Mouse (Mus musculus): ENCODE results near the gene Znrd1. TPM values are rescaled to one million over a fixed set of nuclear protein-coding genes. Genes with fewer than 3 reads are reported as not detected.
"Not testable (repeated sequence)": the region's sequence is repeated elsewhere in the genome, so short reads cannot be mapped to it uniquely, and the experiment has no call there.

Gene Znrd1
- polyA plus RNA-seq, 1 experiment from 2014 or later: 115 TPM

DNA sequence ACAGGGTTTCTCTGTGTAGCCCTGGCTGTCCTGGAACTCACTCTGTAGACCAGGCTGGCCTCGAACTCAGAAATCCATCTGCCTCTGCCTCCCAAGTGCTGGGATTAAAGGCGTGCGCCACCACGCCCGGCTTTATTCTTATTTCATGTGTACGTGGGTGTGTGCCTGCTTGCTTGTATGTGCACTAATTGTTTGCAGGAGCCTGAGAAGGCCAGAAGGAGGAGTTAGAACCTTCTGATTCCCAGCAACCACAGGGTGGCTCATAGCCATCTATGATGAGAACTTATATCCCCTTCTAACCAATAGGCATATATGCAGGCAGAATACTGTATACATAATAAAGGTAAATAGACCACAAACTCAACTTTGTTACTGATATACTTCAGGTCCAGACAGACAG lies 32.3 kb upstream of the Znrd1 start:
- H3K9ac ChIP-seq; H3K4me1 ChIP-seq; H3K4me2 ChIP-seq; H3K9me3 ChIP-seq; H3K4me3 ChIP-seq; H3K27ac ChIP-seq; ATAC-seq (ENCODE audit: insufficient number of reproducible peaks, insufficient read depth, low FRiP score, low TSS enrichment, low read depth); H3K36me3 ChIP-seq: not testable (repeated sequence)
- whole genome bisulfite sequencing: 88% methylated on average over 6 of the region's 6 CpGs
- peaks cover 31% of the 10 kb centered on the region for H3K27me3 ChIP-seq

DNA sequence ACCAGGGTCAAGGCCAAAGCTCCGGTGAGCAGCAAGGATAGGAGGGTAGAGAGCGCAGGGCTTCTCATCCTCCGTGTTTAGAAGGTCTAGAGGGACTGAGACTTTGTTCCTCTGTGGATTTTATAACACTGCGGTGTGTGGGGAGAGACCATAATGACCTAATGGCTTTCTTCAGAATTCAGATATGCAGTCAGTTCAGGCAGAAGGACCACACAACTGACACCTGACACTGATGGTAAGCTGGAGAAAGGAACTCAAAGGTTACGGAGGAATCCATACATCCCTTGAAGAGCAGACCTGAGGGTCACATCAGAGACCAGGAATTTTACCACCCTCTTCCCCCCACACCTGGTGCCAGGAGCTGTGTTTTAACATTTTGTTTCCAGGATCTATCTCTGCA lies 31.1 kb upstream of the Znrd1 start, which contains the start of gene H2-M5:
H2-M5 (minus strand) TSS at position 101 of the 400 bp plus-strand sequence.
- 21% methylated on average over 5 of the region's 5 CpGs for WGBS
- H3K4me3 ChIP-seq: peak within 1 kb of the TSS; percentile 27
- no peak for ATAC-seq (ENCODE audit: insufficient number of reproducible peaks, insufficient read depth, low FRiP score, low TSS enrichment, low read depth)
- no peak within 1 kb of the TSS for H3K27ac ChIP-seq
- peaks cover 5% of the 10 kb centered on the region; the same call in 1 of the 2 replicates for H3K4me1 ChIP-seq
- no peaks in the 10 kb centered on the region for H3K9me3 ChIP-seq
- H3K27me3 ChIP-seq: peaks cover 31% of the 10 kb centered on the region
- peak within 1 kb of the TSS; percentile 43 for H3K4me2 ChIP-seq
- H3K9ac ChIP-seq: peak within 1 kb of the TSS; percentile 27; the same call in 1 of the 2 replicates
- no peaks in the 10 kb centered on the region for H3K36me3 ChIP-seq

DNA sequence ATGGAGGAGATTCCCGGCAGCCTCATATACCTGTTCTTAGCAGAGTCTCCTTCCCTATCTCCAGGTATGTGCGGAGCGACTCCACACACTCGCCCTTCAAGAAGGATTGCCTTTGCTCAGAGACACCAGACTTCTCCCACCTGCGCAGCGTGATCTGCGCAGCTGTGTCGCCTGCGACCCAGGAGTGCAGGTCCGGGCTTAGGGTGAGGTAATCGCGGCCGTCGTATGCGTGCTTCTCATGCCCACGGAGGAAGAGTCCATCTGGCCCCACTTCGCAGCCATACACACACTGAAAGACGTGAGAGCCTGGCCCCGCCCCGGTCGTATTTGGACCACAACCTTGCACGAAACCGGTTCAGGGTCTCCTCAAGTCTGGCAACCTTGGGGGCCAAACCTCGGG lies 30.1 kb upstream of the Znrd1 start:
- no peak for ATAC-seq (ENCODE audit: insufficient number of reproducible peaks, insufficient read depth, low FRiP score, low TSS enrichment, low read depth)
- Histone ChIP-seq H3K27ac (no peak overlapping the region), H3K27me3 (peaks cover 31% of the 10 kb centered on the region), H3K4me3 (peak overlapping the region; percentile 27), H3K9ac (peak overlapping the region; percentile 27; the same call in 1 of the 2 replicates), H3K36me3 (no peaks in the 10 kb centered on the region), H3K4me1 (peaks cover 5% of the 10 kb centered on the region; the same call in 1 of the 2 replicates), H3K9me3 (no peaks in the 10 kb centered on the region), H3K4me2 (peak overlapping the region; percentile 43)
- WGBS: 6% methylated on average over 24 of the region's 24 CpGs

DNA sequence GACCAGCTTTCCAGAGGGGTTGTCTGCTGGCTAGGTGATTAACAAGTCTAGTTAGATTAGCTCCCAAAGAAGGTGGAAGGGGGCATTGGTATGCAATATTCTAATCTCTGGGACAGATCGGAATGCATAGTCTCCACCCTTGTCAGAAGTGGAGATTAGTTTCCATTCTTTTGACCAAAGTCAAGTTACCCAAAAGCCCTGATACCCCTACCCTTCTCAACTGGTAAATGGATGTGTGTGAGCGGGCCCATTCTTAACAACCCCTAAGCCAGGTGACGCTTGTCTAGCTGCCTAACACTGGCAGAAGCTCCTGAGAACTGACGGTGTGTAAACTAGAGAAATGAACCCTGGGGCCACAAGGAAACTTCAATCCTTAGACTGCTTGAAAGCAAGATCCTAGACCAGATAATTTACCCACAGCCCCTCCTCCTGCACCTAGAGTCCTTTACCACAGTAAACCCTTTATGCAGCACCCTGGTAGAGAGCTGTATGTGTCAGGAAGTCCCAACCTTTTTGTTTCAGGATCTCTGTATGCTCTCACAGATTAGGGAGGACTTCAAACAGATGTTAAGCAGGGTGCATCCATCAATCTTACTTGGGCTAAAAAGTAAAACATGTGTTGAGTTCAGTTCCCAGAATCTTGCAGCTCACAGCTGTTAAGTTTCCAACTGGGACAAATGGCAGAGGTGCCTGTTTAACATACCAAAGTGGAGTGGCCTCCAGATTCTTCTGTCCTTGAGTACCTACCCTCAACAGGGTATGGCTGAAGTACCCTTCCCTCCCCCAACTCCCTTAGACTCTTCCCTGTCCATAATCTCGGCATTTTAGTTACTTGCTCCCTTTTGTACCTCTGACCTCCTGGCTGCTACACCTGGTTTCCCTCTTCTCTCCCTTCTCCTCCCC lies 24.1 kb upstream of the Znrd1 start:
- Histone ChIP-seq H3K9me3 (no peaks in the 10 kb centered on the region), H3K4me3 (no peak overlapping the region), H3K4me1 (peaks cover 15% of the 10 kb centered on the region), H3K9ac (no peak overlapping the region), H3K27ac (no peak overlapping the region), H3K27me3 (peaks cover 25% of the 10 kb centered on the region), H3K4me2 (0 out of 2 replicates have a peak overlapping the region, but pooled peaks have one; percentile 50), H3K36me3 (no peaks in the 10 kb centered on the region)
- no peak for ATAC-seq (ENCODE audit: insufficient number of reproducible peaks, insufficient read depth, low FRiP score, low TSS enrichment, low read depth)
- WGBS: 30% methylated on average over 5 of the region's 5 CpGs

DNA sequence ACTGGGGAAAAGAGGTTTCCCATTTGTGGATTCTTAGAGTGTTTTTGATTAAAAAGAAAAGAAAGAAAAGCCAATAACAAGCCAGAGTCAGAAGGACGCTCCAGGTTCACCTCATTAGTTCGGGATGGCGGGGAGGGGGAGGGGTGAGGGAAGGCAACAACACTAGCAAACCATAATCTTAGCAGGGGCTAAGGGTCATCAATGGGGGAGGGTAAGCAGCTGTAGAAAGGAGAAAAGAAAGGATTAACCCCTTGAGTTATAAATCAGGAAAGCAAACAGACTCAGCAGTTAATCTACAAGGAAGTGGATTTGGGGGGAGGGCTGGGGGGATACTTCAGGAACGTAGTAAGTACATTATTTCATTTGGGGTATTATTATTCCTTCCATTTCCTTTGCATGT lies 23.5 kb upstream of the Znrd1 start:
- WGBS: 9% methylated on average over 4 of the region's 4 CpGs
- Histone ChIP-seq H3K27ac (no peak overlapping the region), H3K27me3 (peaks cover 19% of the 10 kb centered on the region), H3K9me3 (no peaks in the 10 kb centered on the region), H3K4me3 (peak overlapping the region; percentile 21; the same call in 1 of the 2 replicates), H3K9ac (no peak overlapping the region), H3K4me1 (peaks cover 15% of the 10 kb centered on the region), H3K4me2 (peak overlapping the region; percentile 50), H3K36me3 (no peaks in the 10 kb centered on the region)
- ATAC-seq (ENCODE audit: insufficient number of reproducible peaks, insufficient read depth, low FRiP score, low TSS enrichment, low read depth): no peak

DNA sequence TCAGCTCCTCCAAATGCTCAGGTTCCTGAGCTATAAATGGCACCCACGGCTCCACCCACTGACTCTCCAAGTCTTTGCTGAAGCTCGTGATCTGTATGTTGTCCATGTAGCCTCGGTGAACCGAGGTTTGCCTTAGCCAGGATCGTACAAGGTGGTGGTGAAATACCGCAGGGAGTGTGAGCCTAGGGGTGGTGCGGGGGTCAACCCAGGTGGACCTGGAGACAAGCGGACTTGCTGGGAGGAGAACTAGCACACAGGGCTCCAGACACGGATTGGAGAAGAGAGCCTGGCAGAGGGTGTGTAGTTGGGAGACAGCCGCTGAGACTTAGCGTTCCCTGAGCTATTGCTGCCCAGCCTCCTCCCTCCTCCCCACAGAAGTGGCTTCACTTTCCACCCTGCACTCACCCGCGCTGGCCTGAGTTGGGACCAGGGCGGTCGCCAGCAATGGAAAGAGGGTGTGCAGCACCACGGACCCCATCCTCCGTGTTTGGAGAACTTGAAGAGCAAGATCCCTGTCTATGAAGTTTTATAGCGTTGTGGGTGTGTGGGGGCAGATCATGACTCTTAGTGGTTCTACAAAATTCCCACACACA lies 23.0 kb upstream of the Znrd1 start, which contains the start of gene 2410137M14Rik:
2410137M14Rik (minus strand) TSS at position 17 of the 593 bp plus-strand sequence.
- ATAC-seq (ENCODE audit: insufficient number of reproducible peaks, insufficient read depth, low FRiP score, low TSS enrichment, low read depth): no peak
- H3K9me3 ChIP-seq: no peaks in the 10 kb centered on the region
- 13% methylated on average over 18 of the region's 18 CpGs for WGBS
- peaks cover 19% of the 10 kb centered on the region for H3K27me3 ChIP-seq
- H3K9ac ChIP-seq: peak within 1 kb of the TSS; percentile 36; the same call in 1 of the 2 replicates
- peak within 1 kb of the TSS; percentile 21 for H3K4me3 ChIP-seq
- no peak within 1 kb of the TSS for H3K27ac ChIP-seq
- peak within 1 kb of the TSS; percentile 50 for H3K4me2 ChIP-seq
- H3K4me1 ChIP-seq: peaks cover 15% of the 10 kb centered on the region
- H3K36me3 ChIP-seq: no peaks in the 10 kb centered on the region

DNA sequence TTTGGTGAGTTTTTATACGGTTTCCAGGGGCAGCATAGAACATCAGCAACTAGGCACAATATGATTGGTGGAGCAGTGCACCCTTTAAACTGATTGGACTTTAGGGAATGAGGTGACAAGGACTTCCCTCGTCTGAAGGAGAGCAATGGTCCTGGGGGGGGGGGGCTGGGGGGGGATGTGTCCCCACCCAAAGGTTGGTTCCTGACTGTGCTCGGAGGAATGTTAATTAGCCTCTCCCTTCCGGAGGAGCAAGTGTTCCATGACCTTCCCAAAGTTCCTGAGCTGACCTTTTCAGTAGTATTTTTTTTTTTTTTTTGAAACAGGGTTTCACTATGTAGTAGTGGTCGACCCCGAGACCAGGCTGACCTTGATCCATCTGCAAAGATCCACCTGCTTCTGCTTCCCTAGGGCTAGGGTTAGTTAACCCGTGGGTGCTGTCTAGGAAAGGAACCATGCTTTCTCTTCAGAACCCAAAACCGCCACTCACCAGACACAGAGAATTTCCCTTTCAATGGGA lies 15.0 kb upstream of the Znrd1 start:
- H3K27ac ChIP-seq: no peak overlapping the region
- no peak overlapping the region for H3K9ac ChIP-seq
- no peaks in the 10 kb centered on the region for H3K4me1 ChIP-seq
- H3K4me2 ChIP-seq: no peak overlapping the region
- H3K4me3 ChIP-seq: no peak overlapping the region
- no peak for ATAC-seq (ENCODE audit: insufficient number of reproducible peaks, insufficient read depth, low FRiP score, low TSS enrichment, low read depth)
- 62% methylated on average over 8 of the region's 8 CpGs for WGBS
- H3K36me3 ChIP-seq: no peaks in the 10 kb centered on the region
- no peaks in the 10 kb centered on the region for H3K27me3 ChIP-seq
- H3K9me3 ChIP-seq: no peaks in the 10 kb centered on the region

DNA sequence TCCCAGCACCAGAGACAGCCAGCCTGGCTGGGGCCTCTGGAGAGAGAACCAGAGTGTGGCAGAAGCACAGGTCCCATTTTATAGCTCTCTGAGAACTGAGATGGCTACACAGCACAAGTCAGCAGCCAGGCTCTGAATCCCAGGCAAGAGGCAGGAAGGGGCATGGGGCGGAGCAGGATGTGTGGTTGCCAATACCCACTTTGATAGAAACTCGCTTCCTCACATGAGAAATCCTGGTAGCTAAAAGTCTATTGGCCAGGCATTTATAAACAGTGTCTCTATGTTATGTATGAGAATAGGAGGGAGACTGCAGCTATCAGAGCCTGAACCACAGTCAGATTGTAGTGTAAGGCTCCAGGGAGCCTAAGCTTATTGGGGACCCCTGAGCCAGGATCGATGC lies 14.4 kb upstream of the Znrd1 start:
- no peaks in the 10 kb centered on the region for H3K4me1 ChIP-seq
- H3K9ac ChIP-seq: no peak overlapping the region
- no peak overlapping the region for H3K4me3 ChIP-seq
- H3K4me2 ChIP-seq: no peak overlapping the region
- WGBS: 78% methylated on average over 3 of the region's 3 CpGs
- H3K9me3 ChIP-seq: no peaks in the 10 kb centered on the region
- H3K27me3 ChIP-seq: no peaks in the 10 kb centered on the region
- H3K36me3 ChIP-seq: no peaks in the 10 kb centered on the region
- no peak for ATAC-seq (ENCODE audit: insufficient number of reproducible peaks, insufficient read depth, low FRiP score, low TSS enrichment, low read depth)
- H3K27ac ChIP-seq: no peak overlapping the region

DNA sequence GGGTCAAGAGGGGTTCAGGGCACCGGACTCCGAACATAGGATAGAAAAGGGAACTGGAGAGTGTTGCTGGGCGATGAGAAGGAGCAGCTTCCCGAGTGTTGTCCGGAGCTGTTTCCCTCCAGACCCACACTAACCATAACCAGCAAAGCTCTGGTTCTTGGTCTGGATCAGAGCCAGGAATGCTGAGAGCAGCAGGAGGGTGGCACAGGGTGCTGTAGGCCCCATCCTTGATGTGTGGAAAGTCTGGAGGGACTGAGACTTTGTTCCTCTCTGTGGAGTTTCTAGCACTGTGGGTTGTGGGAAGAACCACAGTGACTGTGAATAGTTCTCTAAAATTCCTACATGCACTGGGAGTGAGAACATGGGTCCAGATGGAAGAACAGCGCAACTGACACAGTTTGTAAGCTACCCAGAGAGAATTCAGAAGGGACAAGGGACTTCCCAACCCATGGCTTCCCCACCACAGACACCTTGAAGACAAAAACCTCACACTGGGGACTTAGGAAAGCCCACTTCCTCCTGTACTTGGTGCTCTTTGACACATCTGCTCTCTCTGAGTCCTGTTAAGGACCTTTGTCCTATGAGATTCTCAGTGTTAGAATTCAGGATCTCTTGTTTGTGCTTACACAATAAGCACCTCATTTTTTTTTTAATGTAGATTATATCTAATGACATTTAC lies 13.0 kb upstream of the Znrd1 start:
- H3K27ac ChIP-seq: no peak overlapping the region
- no peaks in the 10 kb centered on the region for H3K27me3 ChIP-seq
- no peak overlapping the region for H3K9ac ChIP-seq
- no peak for ATAC-seq (ENCODE audit: insufficient number of reproducible peaks, insufficient read depth, low FRiP score, low TSS enrichment, low read depth)
- 80% methylated on average over 6 of the region's 6 CpGs for WGBS
- no peak overlapping the region for H3K4me2 ChIP-seq
- H3K36me3 ChIP-seq: no peaks in the 10 kb centered on the region
- H3K9me3 ChIP-seq: no peaks in the 10 kb centered on the region
- H3K4me3 ChIP-seq: no peak overlapping the region
- no peaks in the 10 kb centered on the region for H3K4me1 ChIP-seq

DNA sequence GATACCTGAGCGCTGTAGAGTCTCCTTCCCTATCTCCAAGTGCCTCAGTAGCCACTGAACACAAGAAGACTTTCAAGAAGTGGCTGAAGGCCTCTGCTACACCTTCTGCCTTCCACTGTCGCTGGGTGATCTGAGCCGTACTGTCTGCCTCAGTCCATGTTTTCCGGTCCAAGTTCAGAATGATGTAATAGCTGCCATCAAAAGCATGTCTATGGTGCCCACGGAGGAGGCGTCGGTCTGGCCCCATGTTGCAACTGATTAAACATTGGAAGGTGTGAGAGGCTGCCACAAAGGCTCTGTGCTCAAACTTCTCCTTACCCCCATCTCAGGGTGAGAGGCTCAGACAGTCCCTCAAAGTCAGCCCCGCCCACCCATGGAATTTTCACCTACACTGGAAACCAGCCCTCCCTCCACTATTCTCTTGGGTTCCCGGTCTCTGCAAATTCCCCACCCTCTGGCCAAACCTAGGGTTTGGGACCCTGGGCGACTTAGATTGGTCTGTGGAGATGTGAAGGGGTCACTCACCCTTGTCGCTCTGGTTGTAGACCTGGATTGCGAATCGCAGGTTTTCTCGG lies 12.0 kb upstream of the Znrd1 start:
- 86% methylated on average over 14 of the region's 14 CpGs for WGBS
- Histone ChIP-seq H3K27ac (no peak overlapping the region), H3K4me2 (no peak overlapping the region), H3K4me1 (no peaks in the 10 kb centered on the region), H3K9ac (no peak overlapping the region), H3K36me3 (no peaks in the 10 kb centered on the region), H3K4me3 (no peak overlapping the region), H3K9me3 (no peaks in the 10 kb centered on the region), H3K27me3 (no peaks in the 10 kb centered on the region)
- ATAC-seq (ENCODE audit: insufficient number of reproducible peaks, insufficient read depth, low FRiP score, low TSS enrichment, low read depth): no peak

DNA sequence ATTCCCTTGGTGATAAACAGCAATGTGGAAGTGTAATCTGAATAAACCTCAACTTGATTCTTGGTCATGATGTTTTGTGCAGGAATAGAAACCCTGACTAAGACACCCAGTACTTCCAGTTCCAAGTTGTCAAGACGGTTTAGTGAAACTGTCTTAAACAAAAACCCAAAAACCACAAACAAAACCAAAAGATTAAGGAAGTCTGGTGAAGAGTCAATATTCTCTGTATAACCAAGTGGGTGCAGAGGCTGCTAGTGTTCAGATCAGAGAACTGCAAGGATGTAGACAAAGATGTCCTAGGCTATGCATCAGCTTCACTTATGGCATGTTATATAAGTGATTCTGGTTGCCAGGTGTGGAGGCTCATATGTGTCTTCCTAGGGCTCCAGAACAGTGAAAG lies 8.5 kb upstream of the Znrd1 start:
- Histone ChIP-seq H3K27ac (no peak overlapping the region), H3K4me3 (no peak overlapping the region), H3K9ac (no peak overlapping the region), H3K36me3 (no peaks in the 10 kb centered on the region), H3K9me3 (no peaks in the 10 kb centered on the region), H3K4me1 (no peaks in the 10 kb centered on the region), H3K4me2 (no peak overlapping the region), H3K27me3 (no peaks in the 10 kb centered on the region)
- whole genome bisulfite sequencing: 98% methylated on average over 1 of the region's 1 CpGs
- ATAC-seq (ENCODE audit: insufficient number of reproducible peaks, insufficient read depth, low FRiP score, low TSS enrichment, low read depth): no peak

Measured in embryonic facial prominence, embryonic 13.5 days (tissue).